Comparison of ENCODE assay signal across 8 mouse cellular contexts in genomic region chr10:71238240-71238554, GRCm38 (mm10). TPM values are rescaled to one million over a fixed set of nuclear protein-coding genes. Genes with fewer than 3 reads are reported as not detected.
DNase-seq lines count a peak whose midpoint lies in the region; ATAC-seq and TF ChIP-seq lines count a peak whose summit lies in the region.

TSS of gene Tfam (minus strand) at chr10:71238280.

- H3K27me3 ChIP-seq in Patski: peaks cover 5% of the 10 kb centered on the region
- no peaks in the 10 kb centered on the region for H3K27me3 ChIP-seq in hindbrain, postnatal 0 days (ENCODE audit: insufficient read depth, low read length)

- CTCF ChIA-PET in Patski (lab: Charles Lee): interaction anchor here (1.5 kb wide), 1 partner anchor 12 kb away, joined by 6 read pairs; no protein-coding TSS in a partner anchor

- H3K9ac ChIP-seq in hindbrain, postnatal 0 days (replicated peaks; ENCODE audit: low read length): peak within 1 kb of the TSS; percentile 82

- TF ChIP-seq CTCF in Patski (IDR thresholded peaks at IDR 0.05): no peak
- no peak for TF ChIP-seq CTCF in hindbrain, postnatal 0 days (IDR thresholded peaks at IDR 0.05; ENCODE audit: low read depth)

- H3K9me3 ChIP-seq in hindbrain, postnatal 0 days (ENCODE audit: low read length): no peaks in the 10 kb centered on the region

- H3K4me3 ChIP-seq in hindbrain, postnatal 0 days (ENCODE audit: low read length): peak within 1 kb of the TSS; percentile 83

- POLR2A ChIA-PET in Patski (lab: Charles Lee): no interaction called here

- DNase-seq in frontal cortex, adult 2 months (ENCODE audit: extremely low spot score in 1 of 2, low spot score in 1 of 2): no peak
- DNase-seq in frontal cortex, postnatal 36 days (ENCODE audit: low spot score in 2 of 2): no peak
- DNase-seq in Patski (ENCODE audit: low read depth, low spot score): no peak
- DNase-seq in gastrocnemius, adult 18-20 months (ENCODE audit: low spot score): no peak
- no peak for DNase-seq in hindbrain, postnatal 0 days (ENCODE audit: low spot score)
- DNase-seq in natural killer cell, adult 2 months (ENCODE audit: low spot score in 2 of 2): no peak

- H3K27ac ChIP-seq in hindbrain, postnatal 0 days: peak within 1 kb of the TSS; percentile 71

- peaks cover 16% of the 10 kb centered on the region; the same call in 1 of the 2 replicates for H3K36me3 ChIP-seq in hindbrain, postnatal 0 days (ENCODE audit: insufficient read depth, low read length)

- H3K4me1 ChIP-seq in hindbrain, postnatal 0 days (ENCODE audit: insufficient read depth, low read length): peaks cover 8% of the 10 kb centered on the region; the same call in 1 of the 2 replicates

- no peak for ATAC-seq in Patski
- no peak for ATAC-seq in hindbrain, postnatal 0 days
- ATAC-seq in megakaryocyte, adult 5-6 weeks (ENCODE audit: poor library complexity, severe bottlenecking): no peak
- no peak for ATAC-seq in frontal cortex, adult (ENCODE audit: low TSS enrichment)

- in situ Hi-C loops in Patski (cut with MboI; ENCODE audit: low pct_unique_long_range_greater_than_20kb): no loop called here

- 3% methylated on average over 7 of the region's 7 CpGs for WGBS in hindbrain, postnatal 0 days

- H3K4me2 ChIP-seq in hindbrain, postnatal 0 days (ENCODE audit: low read depth, low read length): peak within 1 kb of the TSS; percentile 94

RNA-seq across cellular contexts. Expression of gene Tfam, which starts in this region (rescaled TPM):
- 24.5 and 25.2 TPM in 2 replicates for polyA plus RNA-seq in frontal cortex, adult 2 months (2012; rRNA removed)
- 75.9 TPM for polyA plus RNA-seq in Patski (2021)
- 10 to 100 TPM; 52.5 to 63.0 TPM for total RNA-seq in gastrocnemius, adult 18-20 months (2021)
- 13.1 and 14.4 TPM in 2 replicates for total RNA-seq in hindbrain, postnatal 0 days (2014; rRNA removed)
- 39.0 and 39.1 TPM in 2 replicates for polyA plus RNA-seq in hindbrain, postnatal 0 days (2015; fragmentation: Nextera tagmentation; extraction: Ambion mirVana)
- 38.6 and 42.3 TPM in 2 replicates for total RNA-seq in megakaryocyte, adult 5-6 weeks (2015)
- total RNA-seq in megakaryocyte, adult 5-6 weeks (2017): 43.4 and 56.1 TPM in 2 replicates
